Comparison of ENCODE assay signal across 8 mouse cellular contexts in the genomic region with DNA sequence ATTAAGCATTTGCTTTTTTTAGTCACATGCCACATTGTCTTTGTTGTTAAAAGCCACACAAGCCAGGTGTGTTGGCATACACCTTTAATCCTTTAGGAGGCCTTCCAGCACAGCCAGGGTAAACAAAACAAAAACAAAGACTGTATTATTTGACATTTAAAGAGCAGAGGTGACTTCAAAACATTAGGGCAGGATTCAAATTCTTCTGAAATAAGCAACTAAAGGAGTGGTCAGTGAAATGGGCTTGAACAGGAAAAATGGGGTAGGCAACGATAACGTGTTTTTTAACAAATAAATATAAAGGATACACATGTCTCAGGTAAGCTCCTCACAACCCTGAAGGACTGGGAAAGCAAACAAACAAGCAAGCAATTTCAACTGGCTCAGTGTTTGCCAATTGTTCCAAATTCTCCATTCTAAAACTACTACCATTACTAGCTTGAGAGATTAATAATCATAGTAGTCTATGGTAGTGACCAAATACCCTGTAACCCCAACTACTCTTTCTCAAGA. TPM values are rescaled to one million over a fixed set of nuclear protein-coding genes. Genes with fewer than 3 reads are reported as not detected.
DNase-seq lines count a peak whose midpoint lies in the region; ATAC-seq and TF ChIP-seq lines count a peak whose summit lies in the region.

No protein-coding gene starts in this region.

- H3K4me1 ChIP-seq in heart, embryonic 16.5 days (ENCODE audit: control insufficient read depth, insufficient read depth, low read length), result peaks cover 28% of the 10 kb centered on the region
- peaks cover 23% of the 10 kb centered on the region for H3K4me1 ChIP-seq in G1E (ENCODE audit: insufficient read depth, low read depth, low read length)
- peaks cover 30% of the 10 kb centered on the region for H3K4me1 ChIP-seq in hindbrain, embryonic 13.5 days (replicated peaks)
- peaks cover 12% of the 10 kb centered on the region for H3K4me1 ChIP-seq in midbrain, embryonic 11.5 days (ENCODE audit: control insufficient read depth, insufficient read depth, low read length)

- H3K4me3 ChIP-seq in heart, embryonic 16.5 days (ENCODE audit: low read length), result peak overlapping the region; percentile 55
- H3K4me3 ChIP-seq in G1E (ENCODE audit: low read depth, low read length), result peak overlapping the region; percentile 66; the same call in 1 of the 2 replicates
- H3K4me3 ChIP-seq in hindbrain, embryonic 13.5 days, result peak overlapping the region; percentile 37
- peak overlapping the region; percentile 37 for H3K4me3 ChIP-seq in midbrain, embryonic 11.5 days (ENCODE audit: low read depth, low read length)

- no peaks in the 10 kb centered on the region for H3K36me3 ChIP-seq in heart, embryonic 16.5 days (ENCODE audit: control insufficient read depth, insufficient read depth)
- no peaks in the 10 kb centered on the region for H3K36me3 ChIP-seq in G1E (replicated peaks)
- H3K36me3 ChIP-seq in hindbrain, embryonic 13.5 days, result no peaks in the 10 kb centered on the region
- H3K36me3 ChIP-seq in midbrain, embryonic 11.5 days (ENCODE audit: control insufficient read depth, insufficient read depth, low read length), result no peaks in the 10 kb centered on the region

- H3K27ac ChIP-seq in heart, embryonic 16.5 days (ENCODE audit: low read length), result peak overlapping the region; percentile 81
- peak overlapping the region; percentile 85 for H3K27ac ChIP-seq in hindbrain, embryonic 13.5 days
- peak overlapping the region; percentile 88 for H3K27ac ChIP-seq in midbrain, embryonic 11.5 days (ENCODE audit: low read depth, low read length)

- H3K9me3 ChIP-seq in heart, embryonic 16.5 days (replicated peaks; ENCODE audit: control insufficient read depth, low read length), result no peaks in the 10 kb centered on the region
- H3K9me3 ChIP-seq in G1E (replicated peaks), result no peaks in the 10 kb centered on the region
- no peaks in the 10 kb centered on the region for H3K9me3 ChIP-seq in hindbrain, embryonic 13.5 days
- no peaks in the 10 kb centered on the region for H3K9me3 ChIP-seq in midbrain, embryonic 11.5 days (ENCODE audit: control insufficient read depth, low read length)

- no peaks in the 10 kb centered on the region for H3K27me3 ChIP-seq in heart, embryonic 16.5 days (ENCODE audit: control insufficient read depth, insufficient read depth, low read length)
- H3K27me3 ChIP-seq in G1E (ENCODE audit: insufficient read depth, low read length), result no peaks in the 10 kb centered on the region
- no peaks in the 10 kb centered on the region for H3K27me3 ChIP-seq in hindbrain, embryonic 13.5 days
- H3K27me3 ChIP-seq in midbrain, embryonic 11.5 days (ENCODE audit: control insufficient read depth, insufficient read depth, low read length), result no peaks in the 10 kb centered on the region

- H3K9ac ChIP-seq in heart, embryonic 16.5 days (ENCODE audit: low read length), result peak overlapping the region; percentile 18; the same call in 1 of the 2 replicates
- H3K9ac ChIP-seq in hindbrain, embryonic 13.5 days, result peak overlapping the region; percentile 60; the same call in 1 of the 2 replicates
- peak overlapping the region; percentile 63 for H3K9ac ChIP-seq in midbrain, embryonic 11.5 days (ENCODE audit: low read length)

- no peak for DNase-seq in heart, adult 11 months
- no peak for DNase-seq in G1E (ENCODE audit: low spot score)
- DNase-seq in midbrain, embryonic 11.5 days (ENCODE audit: low spot score, missing footprints), result peak; percentile 94
- DNase-seq in right cerebral cortex, adult 18-20 months, result no peak
- no peak for DNase-seq in c-Kit-positive CD71-positive TER-119-positive erythroid progenitor cells, embryonic 14.5 days (ENCODE audit: low spot score)
- DNase-seq in thymus, postnatal 14 days, result no peak

- WGBS in heart, embryonic 16.5 days, result 11% methylated on average over 2 of the region's 2 CpGs
- 9% methylated on average over 2 of the region's 2 CpGs for WGBS in hindbrain, embryonic 13.5 days
- WGBS in midbrain, embryonic 11.5 days, result 15% methylated on average over 2 of the region's 2 CpGs

- peak overlapping the region; percentile 62 for H3K4me2 ChIP-seq in heart, embryonic 16.5 days (ENCODE audit: low read depth, low read length)
- H3K4me2 ChIP-seq in hindbrain, embryonic 13.5 days, result peak overlapping the region; percentile 65
- H3K4me2 ChIP-seq in midbrain, embryonic 11.5 days, result peak overlapping the region; percentile 66

- ATAC-seq in heart, embryonic 16.5 days (replicated peaks; ENCODE audit: extremely low read depth, insufficient read depth, low FRiP score), result no peak
- no peak for ATAC-seq in G1E (ENCODE audit: extremely low read depth, insufficient number of reproducible peaks, low FRiP score, poor library complexity, severe bottlenecking)
- ATAC-seq in hindbrain, embryonic 13.5 days (ENCODE audit: low FRiP score), result no peak
- ATAC-seq in midbrain, embryonic 11.5 days (ENCODE audit: low FRiP score), result no peak

- TF ChIP-seq CTCF in G1E (IDR thresholded peaks at IDR 0.05; ENCODE audit: low read depth, low read length), result no peak

RNA-seq across cellular contexts. Expression of a gene that starts 1.2 kb away (rescaled TPM):
- 9.0 and 10.6 TPM in 2 replicates for polyA plus RNA-seq in heart, embryonic 16.5 days (2015; fragmentation: Nextera tagmentation; extraction: Ambion mirVana)
- 26.2 and 52.2 TPM in 2 replicates for total RNA-seq in G1E (2014; fragmentation: Nextera tagmentation)
- 284 and 309 TPM in 2 replicates for total RNA-seq in G1E (2017)
- 12.6 and 17.3 TPM in 2 replicates for polyA plus RNA-seq in G1E (2012)
- 12.2 and 12.9 TPM in 2 replicates for polyA plus RNA-seq in hindbrain, embryonic 13.5 days (2015; fragmentation: Nextera tagmentation; extraction: Ambion mirVana)
- polyA plus RNA-seq in midbrain, embryonic 11.5 days (2014; fragmentation: Nextera tagmentation; extraction: Ambion mirVana), result 43.8 and 43.9 TPM in 2 replicates

RNA-seq across cellular contexts. Expression of a gene that starts 2.7 kb away (rescaled TPM):
- polyA plus RNA-seq in heart, embryonic 16.5 days (2015; fragmentation: Nextera tagmentation; extraction: Ambion mirVana), result 13.3 and 22.0 TPM in 2 replicates
- total RNA-seq in G1E (2014; fragmentation: Nextera tagmentation) (141 and 253 TPM in 2 replicates), G1E (2017) (901 and 1,517 TPM in 2 replicates)
- 27.9 and 53.3 TPM in 2 replicates for polyA plus RNA-seq in G1E (2012)
- polyA plus RNA-seq in hindbrain, embryonic 13.5 days (2015; fragmentation: Nextera tagmentation; extraction: Ambion mirVana), result 11.9 and 17.6 TPM in 2 replicates
- polyA plus RNA-seq in midbrain, embryonic 11.5 days (2014; fragmentation: Nextera tagmentation; extraction: Ambion mirVana), result 46.4 and 70.6 TPM in 2 replicates

RNA-seq across cellular contexts. Expression of a gene that starts 3.0 kb away (rescaled TPM):
- 5.5 and 9.9 TPM in 2 replicates for polyA plus RNA-seq in heart, embryonic 16.5 days (2015; fragmentation: Nextera tagmentation; extraction: Ambion mirVana)
- 9.0 and 49.5 TPM in 2 replicates for total RNA-seq in G1E (2014; fragmentation: Nextera tagmentation)
- 205 and 369 TPM in 2 replicates for total RNA-seq in G1E (2017)
- 10.5 and 40.6 TPM in 2 replicates for polyA plus RNA-seq in G1E (2012)
- polyA plus RNA-seq in hindbrain, embryonic 13.5 days (2015; fragmentation: Nextera tagmentation; extraction: Ambion mirVana), result 1.8 and 5.0 TPM in 2 replicates
- polyA plus RNA-seq in midbrain, embryonic 11.5 days (2014; fragmentation: Nextera tagmentation; extraction: Ambion mirVana), result 9.9 and 12.6 TPM in 2 replicates

RNA-seq across cellular contexts. Expression of a gene that starts 4.3 kb away (rescaled TPM):
- polyA plus RNA-seq in heart, embryonic 16.5 days (2015; fragmentation: Nextera tagmentation; extraction: Ambion mirVana), result 1.6 and 3.1 TPM in 2 replicates
- total RNA-seq in G1E (2014; fragmentation: Nextera tagmentation) (229 and 286 TPM in 2 replicates), G1E (2017) (1,693 and 2,296 TPM in 2 replicates)
- polyA plus RNA-seq in G1E (2012), result 11.8 and 30.4 TPM in 2 replicates
- polyA plus RNA-seq in hindbrain, embryonic 13.5 days (2015; fragmentation: Nextera tagmentation; extraction: Ambion mirVana), result 0.84 and 3.1 TPM in 2 replicates
- polyA plus RNA-seq in midbrain, embryonic 11.5 days (2014; fragmentation: Nextera tagmentation; extraction: Ambion mirVana), result 9.9 and 11.3 TPM in 2 replicates

RNA-seq across cellular contexts. Expression of a gene that starts 4.6 kb away (rescaled TPM):
- polyA plus RNA-seq in heart, embryonic 16.5 days (2015; fragmentation: Nextera tagmentation; extraction: Ambion mirVana), result 5.3 and 7.9 TPM in 2 replicates
- total RNA-seq in G1E (2014; fragmentation: Nextera tagmentation), result 177 and 303 TPM in 2 replicates
- total RNA-seq in G1E (2017), result 2,043 and 4,016 TPM in 2 replicates
- 5,681 and 9,617 TPM in 2 replicates for polyA plus RNA-seq in G1E (2012)
- polyA plus RNA-seq in hindbrain, embryonic 13.5 days (2015; fragmentation: Nextera tagmentation; extraction: Ambion mirVana), result 1.9 TPM in 1 of 2 replicates, not detected in the other
- 6.3 and 6.8 TPM in 2 replicates for polyA plus RNA-seq in midbrain, embryonic 11.5 days (2014; fragmentation: Nextera tagmentation; extraction: Ambion mirVana)
